Mouse (Mus musculus) MEL (cell line): ENCODE measurements around the gene Rfk. TPM values are rescaled to one million over a fixed set of nuclear protein-coding genes. Genes with fewer than 3 reads are reported as not detected.
A peak's percentile ranks its signal among the peaks of the same experiment; 100 is the strongest.

Experiments
- DNase-seq: peaks from one replicate; pipeline ENCODE4 v3.0.0; 2011; ENCODE audit warnings: low read depth, low spot score
- H3K27ac ChIP-seq: 2 replicates; pipeline ENCODE4 v1.5.1; 2012; ENCODE audit warnings: low read depth, mild to moderate bottlenecking, control low read depth, low read length, moderate library complexity; ENCODE audit not compliant: control insufficient read depth
- H3K27me3 ChIP-seq, 2 experiments: fragments of 150-350 bp in 1 of 2; sonication (generic) in 1 of 2; 2 replicates each; pipeline ENCODE4 v1.6.1; 2012; ENCODE audit warnings: low read length in 2 of 2, mild to moderate bottlenecking in 2 of 2, improper control_type of control experiment in 1 of 2, moderate library complexity in 1 of 2; ENCODE audit not compliant: insufficient read depth in 2 of 2, control insufficient read depth in 1 of 2
- H3K36me3 ChIP-seq, 2 experiments: 2 replicates each; pipeline ENCODE4 v1.6.1; 2012 to 2014; ENCODE audit warnings: low read length in 2 of 2, improper control_type of control experiment in 1 of 2, inconsistent platforms in 1 of 2, mild to moderate bottlenecking in 1 of 2; ENCODE audit not compliant: insufficient read depth in 2 of 2, control insufficient read depth in 1 of 2
- H3K4me1 ChIP-seq, 2 experiments: fragments of 150-350 bp in 1 of 2; sonication (generic) in 1 of 2; 2 replicates each; pipeline ENCODE4 v1.6.1; 2012; ENCODE audit warnings: low read length in 2 of 2, improper control_type of control experiment in 1 of 2, mild to moderate bottlenecking in 1 of 2; ENCODE audit not compliant: insufficient read depth in 2 of 2, control insufficient read depth in 1 of 2
- H3K4me3 ChIP-seq, 2 experiments: fragments of 150-350 bp in 1 of 2; sonication (generic) in 1 of 2; 2 replicates each; pipeline ENCODE4 v1.5.1; 2012; ENCODE audit warnings: low read depth in 2 of 2, low read length in 2 of 2, mild to moderate bottlenecking in 2 of 2, moderate library complexity in 2 of 2, control low read depth in 1 of 2, improper control_type of control experiment in 1 of 2; ENCODE audit not compliant: control insufficient read depth in 1 of 2, insufficient read depth in 1 of 2
- H3K79me2 ChIP-seq: 2 replicates; pipeline ENCODE4 v1.6.1; 2012; ENCODE audit warnings: mild to moderate bottlenecking, low read length, moderate library complexity; ENCODE audit not compliant: control insufficient read depth, poor library complexity, insufficient read depth
- H3K9ac ChIP-seq: 2 replicates; pipeline ENCODE4 v1.6.1; 2012; ENCODE audit warnings: low read depth, mild to moderate bottlenecking, control low read depth, low read length, moderate library complexity; ENCODE audit not compliant: control insufficient read depth, poor library complexity, severe bottlenecking
- H3K9me3 ChIP-seq: fragments of 150-350 bp; sonication (generic); replicated peaks from 2 replicates; pipeline ENCODE4 v1.6.1; 2012; ENCODE audit warnings: mild to moderate bottlenecking, low read length, improper control_type of control experiment, moderate library complexity; ENCODE audit not compliant: insufficient read depth
- BHLHE40 ChIP-seq: IDR thresholded peaks from 2 replicates; pipeline ENCODE4 v1.6.1; 2012; ENCODE audit warnings: low read depth, mild to moderate bottlenecking, inconsistent platforms, low read length, improper control_type of control experiment, borderline replicate concordance
- CHD1 ChIP-seq: IDR thresholded peaks from 2 replicates; pipeline ENCODE4 v1.6.1; 2012; ENCODE audit warnings: low read depth, mild to moderate bottlenecking, inconsistent platforms, low read length, improper control_type of control experiment
- E2F4 ChIP-seq: IDR thresholded peaks from 2 replicates; pipeline ENCODE4 v1.6.1; 2011; ENCODE audit warnings: low read depth, low read length, improper control_type of control experiment, borderline replicate concordance
- EP300 ChIP-seq, 2 experiments: IDR thresholded peaks; 2 replicates each; pipeline ENCODE4 v1.6.1; 2011; ENCODE audit warnings: improper control_type of control experiment in 2 of 2, low read length in 2 of 2, low read depth in 1 of 2, mild to moderate bottlenecking in 1 of 2
- GATA1 ChIP-seq: IDR thresholded peaks from 2 replicates; pipeline ENCODE4 v1.6.1; 2011; ENCODE audit warnings: low read depth, low read length, improper control_type of control experiment
- KAT2A ChIP-seq: conservative IDR thresholded peaks from 2 replicates; pipeline ENCODE4 v1.6.1; 2012; ENCODE audit warnings: low read depth, low read length, improper control_type of control experiment, inconsistent platforms
- MAFK ChIP-seq: IDR thresholded peaks from 2 replicates; pipeline ENCODE4 v1.6.1; 2011; ENCODE audit warnings: low read depth, mild to moderate bottlenecking, low read length, improper control_type of control experiment, borderline replicate concordance
- MAX ChIP-seq: IDR thresholded peaks from 2 replicates; pipeline ENCODE4 v1.6.1; 2011; ENCODE audit warnings: low read length, improper control_type of control experiment
- MEF2A ChIP-seq: IDR thresholded peaks from 2 replicates; pipeline ENCODE4 v1.6.1; 2014; ENCODE audit warnings: low read depth, mild to moderate bottlenecking, inconsistent platforms, low read length, improper control_type of control experiment; ENCODE audit not compliant: poor library complexity, insufficient replicate concordance, severe bottlenecking; ENCODE audit errors: extremely low read depth
- NRF1 ChIP-seq: IDR thresholded peaks from 2 replicates; pipeline ENCODE4 v1.6.1; 2014; ENCODE audit warnings: low read depth, mild to moderate bottlenecking, inconsistent platforms, low read length, improper control_type of control experiment, moderate library complexity; ENCODE audit not compliant: poor library complexity, insufficient read depth, severe bottlenecking
- POLR2AphosphoS2 ChIP-seq: IDR thresholded peaks from 2 replicates; pipeline ENCODE4 v1.6.1; 2011; ENCODE audit warnings: low read length, improper control_type of control experiment
- RAD21 ChIP-seq: IDR thresholded peaks from 2 replicates; pipeline ENCODE4 v1.6.1; 2011; ENCODE audit warnings: mild to moderate bottlenecking, low read depth, low read length, improper control_type of control experiment
- RCOR1 ChIP-seq: IDR thresholded peaks from 2 replicates; pipeline ENCODE4 v1.6.1; 2012; ENCODE audit warnings: low read depth, mild to moderate bottlenecking, inconsistent platforms, low read length, improper control_type of control experiment
- SMC3 ChIP-seq: IDR thresholded peaks from 2 replicates; pipeline ENCODE4 v1.6.1; 2011; ENCODE audit warnings: low read depth, low read length, improper control_type of control experiment
- USF2 ChIP-seq, 2 experiments: IDR thresholded peaks; 2 replicates each; pipeline ENCODE4 v1.6.1; 2011 to 2012; ENCODE audit warnings: improper control_type of control experiment in 2 of 2, low read length in 2 of 2, borderline replicate concordance in 1 of 2, inconsistent platforms in 1 of 2, low read depth in 1 of 2, mild to moderate bottlenecking in 1 of 2; ENCODE audit not compliant: insufficient read depth in 1 of 2
- ZC3H11A ChIP-seq: IDR thresholded peaks from 2 replicates; pipeline ENCODE4 v1.6.1; 2012; ENCODE audit warnings: low read depth, mild to moderate bottlenecking, inconsistent platforms, low read length, improper control_type of control experiment
- polyA plus RNA-seq, 2 experiments: library from polyadenylated mRNA; stranded (reverse) in 1 of 2; unstranded in 1 of 2; fragments of >175 nt in 1 of 2; fragments of >200 nt in 1 of 2; gene quantifications; 2 replicates each; pipeline versions ENCODE4 v1.2.1 to v1.2.4; 2012; ENCODE audit warnings: low replicate concordance in 2 of 2, low read depth in 1 of 2; ENCODE audit not compliant: insufficient read length in 2 of 2, insufficient read depth in 1 of 2, missing spikeins in 1 of 2
- total RNA-seq: library from RNA; depleted of rRNA; stranded (reverse); fragments of 300-350 nt; gene quantifications from 2 replicates; pipeline ENCODE4 v1.2.3, GENCODE M21; 2012

The Rfk gene
- total and polyA plus RNA-seq, 3 experiments, result 16.2 to 39.7 TPM; not detected in 1

DNA sequence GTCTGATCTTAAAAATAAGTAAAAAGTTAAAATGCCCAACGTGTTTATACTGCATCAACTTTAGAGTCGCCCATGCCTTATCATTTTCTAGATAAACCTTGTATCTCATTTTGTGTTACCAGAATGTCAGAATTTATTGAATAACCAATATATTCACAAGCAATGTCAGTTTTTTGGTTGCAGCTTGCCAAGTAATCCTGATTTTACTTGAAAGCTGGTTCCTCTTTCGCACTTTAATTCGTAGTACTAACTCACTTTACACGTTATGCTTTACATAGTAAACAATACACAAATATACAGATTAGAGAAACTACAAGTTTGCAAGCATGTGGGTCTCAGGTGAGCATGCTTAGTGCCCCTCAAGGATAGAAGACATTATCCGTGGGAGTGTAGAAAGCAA, 36.9 kb upstream of the Rfk start:
- TF ChIP-seq MAX (no peak), RCOR1 (peak; percentile 57; the same call in 1 of the 2 replicates), RAD21 (no peak), EP300 (IDR thresholded peaks at IDR 0.05; ENCODE audit: low read depth in 1 of 2, low read length in 2 of 2) (0 out of 4 replicates have a peak, but pooled peaks of 1 of the 2 experiments have one; percentile 25), POLR2AphosphoS2 (no peak), BHLHE40 (0 out of 2 replicates have a peak, but pooled peaks have one; percentile 15)
- TF ChIP-seq, all 39 proteins: peak for 3
- no peak overlapping the region for H3K4me3 ChIP-seq
- H3K79me2 ChIP-seq, result no peaks in the 10 kb centered on the region
- H3K36me3 ChIP-seq, result peaks cover 0 to 12% of the 10 kb centered on the region in 2 experiments; a peak in 2 of 4 replicates
- DNase-seq, result peak; percentile 60
- H3K27ac ChIP-seq, result no peak overlapping the region
- no peaks in the 10 kb centered on the region for H3K9me3 ChIP-seq
- no peak overlapping the region for H3K9ac ChIP-seq
- peaks cover 8 to 16% of the 10 kb centered on the region in 2 experiments for H3K4me1 ChIP-seq
- peaks cover 0 to 1% of the 10 kb centered on the region in 2 experiments; a peak in 1 of 4 replicates for H3K27me3 ChIP-seq

DNA sequence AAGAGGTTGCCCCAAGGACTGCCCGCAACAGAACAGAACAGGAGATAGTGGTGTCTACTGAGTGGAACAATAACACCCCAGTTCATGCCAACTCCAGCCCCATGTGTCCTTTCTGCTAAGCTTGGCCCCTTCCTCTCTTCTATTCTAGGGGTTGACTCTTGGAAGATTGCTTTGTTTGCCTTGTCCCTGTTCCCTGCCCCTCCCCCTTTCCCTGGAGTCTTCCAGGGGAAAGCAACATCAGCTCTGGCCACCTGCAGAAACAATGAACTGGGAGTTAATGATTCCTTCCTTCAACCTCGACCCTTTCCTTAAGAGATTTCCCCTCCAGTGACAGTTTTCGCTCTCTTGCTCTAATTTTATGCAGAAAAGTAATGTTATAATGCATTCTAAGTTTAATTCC, 36.5 kb upstream of the Rfk start:
- TF ChIP-seq ZC3H11A (no peak), MEF2A (no peak), USF2 (IDR thresholded peaks at IDR 0.05; ENCODE audit: borderline replicate concordance in 1 of 2, insufficient read depth in 1 of 2, low read depth in 1 of 2, low read length in 2 of 2) (no peak), RAD21 (no peak), KAT2A (no peak)
- Histone ChIP-seq H3K4me3 (no peak overlapping the region), H3K9me3 (no peaks in the 10 kb centered on the region), H3K79me2 (no peaks in the 10 kb centered on the region), H3K4me1 (peaks cover 8 to 16% of the 10 kb centered on the region in 2 experiments), H3K27ac (no peak overlapping the region), H3K36me3 (peaks cover 0 to 12% of the 10 kb centered on the region in 2 experiments; a peak in 2 of 4 replicates), H3K9ac (no peak overlapping the region), H3K27me3 (peaks cover 0 to 1% of the 10 kb centered on the region in 2 experiments; a peak in 1 of 4 replicates)
- no peak for DNase-seq

DNA sequence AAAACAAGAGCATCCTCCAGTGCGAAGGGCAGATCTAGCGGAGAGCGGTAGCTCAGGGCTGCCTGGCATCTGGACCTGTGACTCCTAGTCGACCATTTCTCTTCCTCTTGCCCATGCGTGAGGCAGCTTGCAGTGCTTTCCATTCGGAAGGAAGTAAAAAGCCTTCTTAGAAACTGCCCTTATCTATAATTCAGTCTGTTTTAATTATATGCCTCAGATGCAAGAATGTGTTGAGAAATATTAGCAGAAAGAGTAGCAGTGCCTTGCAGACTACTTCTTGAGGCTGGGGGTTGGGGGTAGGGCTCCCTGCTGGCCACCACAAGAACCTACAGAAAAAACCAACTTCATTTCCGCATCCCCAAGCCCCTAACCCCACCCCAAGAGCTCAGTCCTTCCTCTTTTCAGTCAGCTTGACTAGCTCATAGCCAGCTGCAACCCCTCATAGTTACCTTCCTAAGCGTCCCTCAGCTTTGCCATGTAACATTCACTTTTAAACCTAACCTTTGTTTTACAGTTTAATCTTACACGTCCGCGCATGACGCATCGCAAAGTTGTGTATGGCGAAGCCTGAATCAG, 34.4 kb upstream of the Rfk start:
- H3K9me3 ChIP-seq, result no peaks in the 10 kb centered on the region
- peak; percentile 76 for DNase-seq
- H3K27me3 ChIP-seq, result no peaks in the 10 kb centered on the region
- TF ChIP-seq E2F4 (no peak), MAFK (no peak), SMC3 (no peak), CHD1 (no peak), GATA1 (no peak), NRF1 (peak; percentile 43; the same call in 1 of the 2 replicates)
- TF ChIP-seq, all 39 proteins: peak for 1
- peak overlapping the region in 1 of 2 experiments; percentile 24; a peak in 2 of 4 replicates for H3K4me3 ChIP-seq
- H3K79me2 ChIP-seq, result no peaks in the 10 kb centered on the region
- no peak overlapping the region; the same call in 1 of the 2 replicates for H3K27ac ChIP-seq
- H3K36me3 ChIP-seq, result peaks cover 0 to 12% of the 10 kb centered on the region in 2 experiments; a peak in 2 of 4 replicates
- 0 out of 2 replicates have a peak overlapping the region, but pooled peaks have one; percentile 28 for H3K9ac ChIP-seq
- H3K4me1 ChIP-seq, result peaks cover 8 to 16% of the 10 kb centered on the region in 2 experiments
